Mouse (Mus musculus): ENCODE measurements around the gene Cdh1.

DNA sequence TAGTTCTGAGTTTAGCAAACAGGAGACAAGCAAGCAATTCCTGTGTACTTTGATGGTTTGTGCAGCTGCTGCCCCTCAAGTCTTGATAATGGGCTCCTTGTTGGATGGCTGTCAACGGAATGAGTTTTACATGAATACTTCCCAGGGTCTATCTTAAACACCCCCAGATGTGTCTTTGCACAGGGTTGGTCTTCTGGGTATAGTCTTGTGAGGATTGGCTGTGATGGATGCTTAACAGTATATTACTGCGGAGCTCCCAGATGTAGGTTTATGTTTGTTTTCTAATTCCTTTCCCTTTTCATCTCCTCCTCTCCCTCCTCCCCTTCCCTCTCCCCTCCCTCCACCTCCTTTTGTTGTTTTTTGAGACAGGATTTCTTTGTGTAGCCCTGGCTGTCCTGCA, 69.6 kb downstream of the Cdh1 start:
- TF ChIP-seq CTCF (IDR thresholded peaks at IDR 0.05; ENCODE audit: low read depth) (no peak), EP300 (IDR thresholded peaks at IDR 0.05; ENCODE audit: low read depth) (no peak)
